Mouse (Mus musculus): Measurements from ENCODE around the gene Asb4.
"Not testable (repeated sequence)": the region's sequence is repeated elsewhere in the genome, so short reads cannot be mapped to it uniquely, and the experiment has no call there.

Gene Asb4

DNA sequence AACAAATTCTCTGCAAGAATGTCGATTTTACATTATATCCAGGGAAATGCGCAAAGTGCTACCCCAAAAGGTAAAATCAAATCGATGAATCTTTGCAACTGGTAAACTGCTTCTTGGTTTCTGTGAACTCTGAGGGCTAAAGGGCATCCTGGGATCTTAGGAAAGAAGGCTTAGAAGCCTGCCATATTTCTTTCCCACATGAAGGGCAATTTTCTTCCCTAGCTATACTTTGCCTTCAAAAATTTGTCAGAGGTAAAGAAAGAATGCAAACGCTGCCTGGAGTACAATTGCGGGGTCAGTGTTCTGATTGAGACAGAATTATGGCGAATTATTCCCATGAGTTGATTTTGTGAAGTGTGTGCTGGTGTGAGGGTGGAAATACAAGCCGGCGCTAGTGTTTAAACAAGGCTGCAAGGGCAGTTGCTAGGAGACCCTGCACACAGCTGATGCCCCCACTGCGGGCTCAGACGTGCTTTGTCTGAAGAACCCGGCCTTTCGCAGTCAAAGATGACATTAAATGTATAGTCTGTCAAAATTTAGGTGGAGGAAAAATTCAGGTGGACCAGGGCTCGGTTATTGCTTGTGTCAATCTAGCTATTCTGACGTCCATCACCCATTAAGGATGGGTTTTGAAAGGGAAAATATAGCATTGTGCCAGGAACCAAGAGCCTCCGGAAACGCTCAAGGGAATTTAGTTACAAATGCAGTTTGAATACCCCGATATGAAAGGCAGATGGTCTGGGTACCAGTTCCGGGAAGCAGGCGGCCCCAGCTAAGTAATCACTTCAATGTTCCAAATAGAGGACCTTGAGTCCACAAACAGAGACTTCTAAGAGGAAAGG, at the start of gene Asb4:
Gene Asb4, plus strand, starts transcription at position 51 of the 842 bp plus-strand sequence.
- DNase-seq: no peak

DNA sequence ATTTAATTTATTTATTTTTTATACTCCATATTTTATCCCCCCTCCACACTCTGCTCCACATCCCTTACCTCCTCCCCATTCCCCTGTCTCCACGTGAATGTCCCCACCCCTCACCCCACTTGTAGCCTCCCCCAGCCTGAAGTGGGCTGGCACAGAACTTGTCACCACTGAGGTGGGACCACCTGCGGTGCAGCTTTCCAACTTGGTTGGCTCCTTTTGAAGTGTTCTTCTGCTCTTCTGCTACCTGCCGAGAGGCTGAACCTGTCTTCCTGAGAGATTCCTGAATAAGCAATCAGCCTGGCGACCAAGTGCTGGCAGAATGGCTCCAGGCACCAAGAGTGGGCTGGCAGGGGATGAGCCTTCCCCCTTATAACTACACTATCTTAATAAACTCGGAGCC, 49.2 kb upstream of the Asb4 start:
- no peak for DNase-seq

DNA sequence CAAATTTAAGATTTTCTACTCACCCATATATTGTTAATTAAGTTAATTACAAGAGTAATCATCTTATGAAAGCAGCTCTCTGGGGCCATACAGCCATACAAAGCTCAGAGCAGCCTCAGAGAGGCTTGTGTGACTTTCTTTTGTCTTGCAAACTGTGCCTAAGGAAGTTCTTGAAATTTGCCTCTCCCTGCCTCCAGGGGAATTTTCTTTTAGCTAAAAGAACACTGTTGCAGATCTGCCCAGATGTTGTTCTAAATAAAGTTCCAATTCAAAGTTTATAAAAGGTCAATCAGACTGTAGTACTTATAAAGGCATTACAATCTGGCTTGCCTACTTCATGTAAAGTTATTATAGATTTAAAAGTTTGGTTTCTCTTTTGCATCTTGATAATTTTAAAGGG, 47.2 kb upstream of the Asb4 start:
- DNase-seq: not testable (repeated sequence)

DNA sequence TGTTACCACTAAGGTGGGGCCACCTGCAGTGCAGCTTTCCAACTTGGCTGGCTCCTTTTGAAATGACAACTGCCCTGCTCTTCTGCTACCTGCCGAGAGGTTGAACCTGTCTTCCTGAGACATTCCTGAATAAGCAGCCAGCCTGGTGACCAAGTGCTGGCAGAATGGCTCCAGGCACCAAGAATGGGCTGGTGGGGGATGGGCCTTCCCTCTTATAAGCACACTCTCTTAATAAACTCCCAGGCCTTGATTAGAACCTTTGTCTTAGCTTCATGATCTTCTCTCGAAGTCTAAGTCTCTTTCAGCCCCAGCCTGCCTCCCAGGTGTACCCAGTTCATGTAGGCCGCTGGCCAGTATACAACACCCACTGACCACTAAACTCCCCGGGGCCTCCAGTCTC, 44.4 kb upstream of the Asb4 start:
- not testable (repeated sequence) for DNase-seq

DNA sequence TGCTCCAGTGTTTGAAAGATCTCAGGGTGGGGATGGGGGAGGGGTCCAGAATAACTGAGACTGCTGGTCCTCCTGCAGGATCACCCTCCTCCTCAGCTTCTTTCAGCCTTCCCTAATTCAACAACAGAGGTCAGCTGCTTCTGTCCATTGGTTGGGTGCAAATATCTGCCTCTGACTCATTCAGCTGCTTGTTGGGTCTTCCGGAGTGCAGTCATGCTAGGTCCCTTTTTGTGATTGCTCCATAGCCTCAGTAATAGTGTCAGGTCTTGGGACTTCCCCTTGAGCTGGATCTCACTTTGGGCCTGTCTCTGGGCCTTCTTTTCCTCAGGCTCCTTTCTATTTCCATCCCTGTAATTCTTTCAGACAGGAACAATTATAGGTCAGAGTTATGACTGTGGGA, 43.9 kb upstream of the Asb4 start:
- DNase-seq: not testable (repeated sequence)

GRCm38 (mm10) chr6:5344255-5344654, 38.9 kb upstream of the Asb4 start:
- no peak for DNase-seq

DNA sequence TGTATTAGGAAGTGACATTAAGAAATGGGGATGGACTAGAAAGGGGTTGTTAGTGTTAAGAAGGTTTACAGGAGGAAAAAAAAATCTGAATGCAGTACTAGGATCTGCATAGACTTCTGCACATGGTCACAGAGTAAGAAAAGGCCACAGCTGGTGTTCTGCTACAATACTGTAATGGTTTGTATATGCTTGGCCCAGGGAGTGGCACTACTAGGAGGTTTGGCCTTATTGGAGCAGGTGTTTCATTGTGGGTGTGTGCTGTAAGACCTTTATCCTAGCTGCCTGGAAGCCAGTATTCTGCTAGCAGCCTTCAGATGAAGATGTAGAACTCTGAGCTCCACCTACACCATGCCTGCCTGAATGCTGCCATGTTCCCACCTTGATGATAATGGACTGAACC, 25.3 kb upstream of the Asb4 start:
- no peak for DNase-seq

DNA sequence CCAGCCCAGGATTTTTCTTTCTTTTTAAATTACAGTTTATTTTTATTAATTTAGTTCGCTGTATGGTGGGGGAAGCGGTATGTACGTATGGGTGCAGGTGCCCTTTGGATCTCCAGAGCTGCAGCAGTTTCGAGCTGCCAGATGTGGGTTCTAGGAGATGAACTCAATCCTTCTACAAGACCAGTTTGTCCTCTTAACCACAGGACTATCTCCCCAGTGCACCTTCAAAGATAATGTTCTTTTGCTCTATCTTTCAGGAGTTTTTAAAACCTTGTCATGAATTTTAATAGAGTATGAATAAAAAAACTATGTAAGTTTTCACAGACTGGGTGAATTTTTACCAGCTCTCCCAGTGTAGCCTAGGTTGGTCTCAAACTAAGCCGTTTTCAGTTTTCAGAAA, 22.8 kb upstream of the Asb4 start:
- DNase-seq: no peak

DNA sequence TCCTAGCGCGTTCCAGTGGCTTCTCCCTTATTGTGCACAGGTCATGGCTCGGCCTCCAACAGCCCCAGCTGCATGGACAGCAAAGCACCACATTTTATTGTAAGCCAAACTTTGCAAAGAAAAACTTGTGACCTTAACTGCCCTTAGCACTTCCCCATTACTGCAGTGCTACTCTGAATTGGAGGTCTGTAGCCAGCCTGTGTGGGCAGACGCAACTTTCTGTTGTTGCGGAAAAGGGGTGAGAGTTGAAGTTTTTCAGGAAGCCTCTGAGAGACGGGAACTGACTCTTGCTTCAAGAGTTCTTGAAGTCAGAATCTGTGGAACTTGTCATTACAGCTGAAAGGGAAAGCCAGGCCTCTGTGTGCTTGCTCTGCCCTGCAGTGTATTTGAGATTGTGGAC, 21.2 kb upstream of the Asb4 start:
- DNase-seq: no peak

DNA sequence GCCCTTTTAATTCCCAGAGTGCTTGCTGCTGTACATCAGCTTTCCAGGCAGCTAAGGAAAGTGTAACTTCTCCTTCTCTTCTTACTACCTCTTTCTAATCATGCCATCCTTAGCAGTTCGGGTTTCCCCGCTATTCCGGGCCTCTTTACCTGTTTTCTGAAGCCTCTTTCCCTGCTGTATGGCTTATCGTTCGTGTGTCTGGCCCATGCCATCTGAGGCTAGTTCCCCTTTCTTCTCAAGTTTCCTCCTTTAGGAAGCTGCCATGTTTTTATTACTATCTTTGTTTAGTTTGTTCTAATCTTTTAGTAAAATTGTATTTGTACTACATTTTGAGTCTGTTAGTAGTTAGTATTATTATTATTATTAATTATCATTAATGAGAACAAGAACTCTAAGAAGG, 17.3 kb upstream of the Asb4 start:
- no peak for DNase-seq

- no peak for DNase-seq
Observed at GRCm38 (mm10) chr6:5376884-5377283, 6.3 kb upstream of the Asb4 start.

GRCm38 (mm10) chr6:5379048-5379447, 4.1 kb upstream of the Asb4 start:
- DNase-seq: no peak

DNA sequence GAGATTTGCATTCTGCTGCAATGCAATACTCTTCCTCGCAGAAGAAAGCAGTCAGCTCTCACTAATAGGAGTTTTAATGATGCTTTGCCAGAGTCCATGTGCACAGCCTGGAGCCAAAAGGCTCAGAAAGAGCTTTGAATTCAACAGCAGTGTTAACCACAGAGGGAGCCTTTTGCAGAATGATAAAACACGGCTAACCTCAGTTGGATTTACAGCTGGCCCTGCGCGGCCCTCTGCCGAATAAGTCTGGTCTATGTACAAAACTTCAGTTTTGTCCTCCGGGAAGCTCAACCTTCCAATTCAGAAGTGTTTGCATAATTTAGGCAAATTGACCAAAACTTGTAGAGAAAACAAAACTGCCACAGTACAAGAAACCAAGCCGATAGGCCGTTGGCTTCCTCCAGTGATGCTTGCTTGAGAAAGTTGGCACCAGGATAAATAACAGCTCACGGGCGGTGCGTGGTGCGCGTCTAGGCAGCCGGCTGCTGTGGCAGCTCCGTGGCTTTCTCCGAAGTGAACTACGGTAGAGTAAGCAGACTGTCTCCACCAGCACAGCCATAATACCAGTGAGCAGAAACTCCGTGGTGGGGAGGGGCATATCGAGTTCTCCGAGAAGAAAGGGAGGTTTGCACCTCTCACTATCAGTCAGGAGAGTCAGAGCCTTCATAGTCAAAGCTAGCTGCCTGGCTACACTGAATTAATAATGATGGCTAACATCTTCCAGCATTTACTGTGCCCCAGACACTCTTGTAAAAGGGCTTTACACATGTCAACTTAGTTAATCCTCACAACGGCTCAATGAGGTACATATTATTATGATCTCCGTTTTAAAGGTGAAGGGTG, 3.2 kb upstream of the Asb4 start:
- no peak for DNase-seq

- DNase-seq: no peak
Observed at GRCm38 (mm10) chr6:5380624-5381252, 2.4 kb upstream of the Asb4 start.

DNA sequence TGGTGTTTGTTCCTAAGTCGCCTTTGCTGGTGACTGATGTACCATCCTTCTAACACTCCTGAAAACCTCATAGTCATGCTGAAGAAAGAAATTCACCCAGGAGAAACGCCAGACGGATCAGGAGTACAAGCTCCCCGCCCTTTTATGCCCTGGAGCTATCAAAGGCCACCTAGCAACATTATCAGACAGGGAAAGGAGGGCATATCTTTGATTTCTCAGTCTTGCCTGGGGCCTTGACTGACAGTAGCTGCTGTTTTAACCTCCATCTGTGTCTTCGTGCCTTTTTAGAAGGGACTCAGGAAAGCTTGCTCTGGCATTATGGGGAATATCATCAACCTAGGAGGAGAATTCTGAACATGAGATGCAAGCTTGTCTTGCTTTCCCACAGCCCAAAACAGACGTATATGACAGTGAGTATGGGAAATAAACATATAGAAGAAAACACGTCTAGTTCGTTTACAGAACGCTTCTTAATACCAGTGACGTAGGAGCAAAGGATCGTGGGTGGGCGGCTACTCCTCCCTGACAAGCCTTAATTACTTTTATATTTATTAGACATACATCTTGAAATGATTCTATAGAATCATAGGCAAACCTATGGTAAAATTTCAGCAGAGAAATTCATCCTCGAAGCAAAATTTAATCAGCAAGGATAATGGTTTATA, 1.1 kb upstream of the Asb4 start:
- no peak for DNase-seq

DNA sequence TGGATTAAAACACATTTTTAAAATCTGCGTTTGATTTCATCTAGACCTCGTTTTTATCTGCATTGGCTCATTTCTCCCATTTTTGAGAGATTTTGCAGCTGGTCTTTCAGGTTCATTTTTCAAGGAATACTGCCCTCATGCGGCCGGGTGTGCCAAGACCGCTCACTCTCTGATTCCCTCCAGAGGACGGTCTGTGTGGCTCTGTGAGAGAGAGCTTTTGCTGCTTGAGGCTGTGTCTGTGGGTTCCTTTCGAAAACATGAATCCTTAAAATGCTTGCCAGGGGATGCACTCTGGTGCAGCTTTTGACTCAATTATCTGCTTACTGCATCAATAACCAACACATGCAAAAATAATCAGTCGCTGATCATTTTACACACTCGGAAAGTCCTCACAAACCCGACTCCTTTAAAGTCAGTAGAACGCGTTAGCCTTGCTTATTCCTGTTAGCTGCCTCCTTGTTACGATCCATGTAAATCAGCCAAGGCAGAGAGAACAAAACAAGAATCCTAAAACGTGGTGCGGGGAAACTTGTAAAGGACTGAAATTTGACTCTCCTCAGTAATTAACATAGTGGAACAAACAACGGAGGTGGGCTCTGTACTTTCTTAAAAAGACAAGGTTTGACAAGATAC, 487 bp upstream of the Asb4 start:
- DNase-seq: peak; percentile 82

DNA sequence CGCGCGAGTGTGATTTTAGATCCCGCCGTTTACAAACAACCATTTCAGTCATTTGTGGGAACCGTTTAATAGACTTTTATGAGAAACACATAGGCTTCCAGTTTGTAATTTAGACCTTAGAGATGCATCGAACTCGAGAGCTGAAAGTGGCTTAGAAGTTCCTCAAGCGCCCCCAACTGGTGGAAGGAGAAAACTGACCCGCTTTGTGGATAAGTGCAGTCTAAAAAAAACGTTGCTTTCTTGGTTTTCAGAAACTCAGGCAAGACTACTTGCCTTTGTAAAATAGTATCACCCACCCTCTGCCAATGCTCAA, 948 bp downstream of the Asb4 start:
- DNase-seq: peak; percentile 68

DNA sequence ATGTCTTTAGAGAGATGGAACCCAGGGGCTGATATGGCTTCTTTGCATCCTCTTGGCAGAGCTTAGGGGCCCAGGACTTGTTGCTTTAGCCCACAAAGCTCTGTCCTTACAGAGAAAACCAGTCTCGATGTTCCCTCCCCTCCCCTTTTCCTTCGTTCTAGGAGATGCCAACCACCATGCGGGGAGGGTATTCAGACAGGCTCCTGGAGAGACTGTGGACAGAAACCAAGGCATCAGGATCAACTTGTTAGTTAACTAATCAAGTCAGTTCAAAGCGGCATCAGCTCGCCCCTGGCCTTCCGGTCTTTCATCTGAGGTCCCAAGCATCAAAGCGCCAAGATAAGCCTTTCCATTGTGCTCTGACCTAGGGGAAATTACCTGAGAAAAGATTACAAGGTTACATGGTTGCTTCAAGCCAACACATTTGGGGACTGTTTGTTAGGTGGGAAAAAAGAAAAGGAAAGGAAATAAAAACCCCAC, 2.0 kb downstream of the Asb4 start:
- DNase-seq: no peak

DNA sequence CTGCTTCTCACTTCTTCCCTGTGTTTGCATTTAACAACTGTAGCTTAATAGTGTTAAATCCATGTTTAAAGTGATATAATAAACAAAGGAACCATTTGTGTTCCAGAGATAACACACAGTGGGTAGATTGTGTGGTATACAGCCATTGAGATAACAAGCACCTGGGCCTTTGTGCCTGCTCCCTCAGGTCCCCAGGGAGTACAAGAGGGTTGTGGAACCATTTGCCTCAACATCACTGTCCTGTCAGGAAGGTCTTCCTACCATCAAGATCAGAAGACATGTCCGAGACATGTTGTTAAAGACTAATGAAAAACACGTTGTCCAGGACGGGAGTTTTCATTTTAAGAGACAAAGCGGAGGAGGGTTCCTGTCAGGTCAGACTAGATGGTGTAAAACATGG, 3.3 kb downstream of the Asb4 start:
- DNase-seq: no peak

DNA sequence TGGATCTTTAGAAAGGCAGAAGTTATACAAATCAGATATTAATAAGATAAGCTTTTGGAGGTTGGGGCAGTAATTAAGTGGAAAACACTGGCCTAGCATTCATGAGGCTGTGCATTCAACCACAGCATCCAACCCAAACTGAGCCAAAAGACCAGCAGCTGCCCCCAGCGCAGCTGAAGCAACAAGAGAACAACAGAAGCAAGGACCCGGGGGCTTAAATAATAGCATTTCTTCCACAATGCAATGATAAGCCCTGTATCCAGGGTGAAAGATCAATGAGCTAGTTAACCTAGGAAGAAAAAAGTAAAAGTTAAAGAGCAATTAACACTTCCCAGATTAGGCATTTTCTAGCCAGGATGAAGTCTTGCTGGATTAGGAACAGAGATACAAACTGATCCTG, 4.2 kb downstream of the Asb4 start:
- DNase-seq: no peak

DNA sequence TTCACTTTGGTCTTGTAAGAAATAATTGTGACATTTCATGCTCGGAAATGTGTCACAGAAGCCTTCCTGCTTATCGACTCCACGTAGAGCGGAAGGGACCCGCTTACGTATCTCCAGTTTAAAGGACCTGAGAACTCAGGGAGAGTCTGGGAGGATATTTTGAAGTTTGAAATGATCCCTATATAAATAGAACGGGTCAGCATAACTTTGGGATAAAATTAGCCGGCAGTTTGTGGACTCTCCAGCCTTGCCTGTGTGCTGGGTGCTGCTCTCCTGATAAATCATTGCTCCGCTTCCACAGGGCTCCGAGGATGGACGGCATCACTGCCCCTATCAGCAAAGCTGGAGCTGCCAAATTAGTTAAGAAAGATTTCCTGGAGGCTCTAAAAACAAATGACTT, 7.1 kb downstream of the Asb4 start:
- peak; percentile 13 for DNase-seq

- no peak for DNase-seq
Observed at GRCm38 (mm10) chr6:5390952-5391351, 7.8 kb downstream of the Asb4 start.

- no peak for DNase-seq
Observed at GRCm38 (mm10) chr6:5394971-5395370, 11.8 kb downstream of the Asb4 start.

Measured in kidney, adult 9 months (tissue).